Mouse (Mus musculus) gastrocnemius, adult 8-10 months (tissue): Measurements from ENCODE around the gene Rhd. TPM values are rescaled to one million over a fixed set of nuclear protein-coding genes. Genes with fewer than 3 reads are reported as not detected.
"Not testable (repeated sequence)": the region's sequence is repeated elsewhere in the genome, so short reads cannot be mapped to it uniquely, and the experiment has no call there.

Experiments
- DNase-seq, 2 experiments: peaks; one replicate each; pipeline ENCODE4 v3.0.0; 2022; ENCODE audit warnings: low spot score in 2 of 2
- total RNA-seq, 4 experiments: library from RNA; stranded (reverse); gene quantifications; 2 replicates each; pipeline ENCODE4 v1.2.4; 2022

Gene Rhd
- not detected for total RNA-seq

DNA sequence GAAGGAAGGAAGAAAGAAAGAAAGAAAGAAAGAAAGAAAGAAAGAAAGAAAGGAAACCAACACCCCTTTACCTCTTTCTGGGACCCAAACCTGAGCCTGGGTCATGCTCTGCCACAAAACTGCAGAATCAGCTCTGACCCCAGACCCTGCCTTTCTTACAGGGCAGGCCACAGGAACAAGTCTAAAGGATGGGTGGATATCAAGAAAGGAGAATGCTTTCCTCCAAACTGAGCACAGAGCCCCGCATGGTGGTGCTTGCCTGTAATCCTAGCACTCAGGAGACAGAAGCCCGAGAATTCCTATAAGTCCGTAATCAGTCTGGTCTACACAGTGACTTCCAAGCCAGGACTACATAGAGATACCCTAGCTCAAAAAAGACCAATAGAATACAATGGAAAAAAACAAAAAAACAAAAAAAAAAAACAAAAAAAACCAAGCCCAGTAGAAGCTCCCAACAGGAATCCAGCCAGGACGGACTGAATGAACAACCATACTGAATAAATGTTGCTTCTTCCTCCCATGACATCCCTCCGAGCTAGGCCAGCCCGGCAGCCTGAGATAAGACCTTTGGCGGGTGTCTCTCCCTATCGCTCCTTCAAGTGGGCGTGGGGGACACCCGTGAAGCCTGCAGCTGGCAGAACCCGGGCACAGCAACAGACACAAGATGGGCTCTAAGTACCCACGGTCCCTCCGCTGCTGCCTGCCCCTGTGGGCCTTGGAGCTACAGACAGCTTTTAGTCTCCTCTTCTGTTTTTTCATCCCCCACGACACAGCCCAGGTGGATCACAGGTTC lies at the start of gene Rhd:
TSS of gene Rhd (plus strand) at position 600 of the 793 bp plus-strand sequence.
- DNase-seq, result no peak

DNA sequence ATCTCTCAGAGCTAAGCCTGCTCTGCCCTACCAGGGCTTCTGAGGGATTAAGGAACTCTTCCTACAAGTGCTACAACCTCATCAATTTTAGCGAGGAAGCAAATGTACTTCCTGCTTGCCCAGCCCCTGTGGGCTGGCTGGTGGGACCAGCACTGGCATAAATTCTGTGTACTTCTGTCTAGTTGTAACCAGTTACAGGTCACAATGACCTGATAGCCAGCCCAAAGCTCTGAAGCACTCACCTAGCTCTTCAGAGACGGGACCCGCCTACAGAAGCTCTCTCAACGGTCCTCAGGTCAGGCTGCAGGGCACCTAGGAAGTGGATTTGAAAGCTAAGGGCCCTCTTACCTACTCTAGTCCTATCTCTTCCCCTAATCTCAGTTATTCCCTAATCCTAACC lies 46.6 kb upstream of the Rhd start:
- no peak for DNase-seq

DNA sequence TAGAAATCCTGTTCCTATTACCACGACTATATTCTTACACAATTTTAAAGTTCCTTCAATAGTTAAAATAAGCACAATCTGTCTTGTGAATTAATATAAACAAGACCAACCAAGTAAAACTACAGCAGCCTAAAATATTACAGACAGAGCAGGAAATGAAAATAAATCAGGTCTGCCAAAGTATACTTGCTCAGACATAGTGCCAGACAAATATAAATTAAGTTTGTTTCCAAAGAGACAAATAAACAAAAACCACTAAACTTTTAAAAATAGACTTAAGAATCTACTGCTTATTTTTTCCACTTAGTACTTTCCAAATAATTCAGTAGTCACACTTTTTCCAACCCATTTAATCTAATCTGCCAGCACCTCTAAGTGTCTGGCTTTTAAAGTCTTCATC lies 43.3 kb upstream of the Rhd start:
- no peak for DNase-seq

DNA sequence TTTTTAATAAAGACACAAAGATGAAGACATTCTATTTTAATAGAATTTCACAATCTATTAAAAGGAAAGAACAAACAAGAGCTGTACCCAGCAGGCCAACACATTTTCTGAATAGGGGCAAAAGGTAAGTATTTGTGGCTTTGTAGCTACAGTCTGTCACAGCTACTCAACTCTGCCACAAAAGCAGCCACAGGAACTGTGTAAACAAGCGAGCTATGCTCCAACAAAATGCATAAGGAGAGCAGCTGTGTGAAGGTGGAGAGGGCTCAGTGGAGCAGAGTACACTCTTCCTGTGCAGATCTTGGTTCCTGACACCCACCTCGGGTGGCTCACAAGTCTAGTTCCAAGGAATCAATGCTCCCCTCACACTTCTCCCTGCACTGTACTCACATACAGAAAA lies 40.8 kb upstream of the Rhd start:
- DNase-seq, result no peak

DNA sequence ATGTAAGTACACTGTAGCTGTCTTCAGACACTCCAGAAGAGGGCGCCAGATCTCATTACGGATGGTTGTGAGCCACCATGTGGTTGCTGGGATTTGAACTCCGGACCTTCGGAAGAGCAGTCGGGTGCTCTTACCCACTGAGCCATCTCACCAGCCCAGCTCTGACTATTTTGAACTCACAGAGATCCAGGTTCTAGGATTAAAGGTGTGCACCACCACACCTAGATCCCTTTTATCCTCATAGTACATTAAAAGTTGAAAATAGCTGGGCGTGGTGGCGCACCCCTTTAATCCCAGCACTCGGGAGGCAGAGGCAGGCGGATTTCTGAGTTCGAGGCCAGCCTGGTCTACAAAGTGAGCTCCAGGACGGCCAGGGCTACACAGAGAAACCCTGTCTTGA lies 38.5 kb upstream of the Rhd start:
- DNase-seq, result not testable (repeated sequence)

DNA sequence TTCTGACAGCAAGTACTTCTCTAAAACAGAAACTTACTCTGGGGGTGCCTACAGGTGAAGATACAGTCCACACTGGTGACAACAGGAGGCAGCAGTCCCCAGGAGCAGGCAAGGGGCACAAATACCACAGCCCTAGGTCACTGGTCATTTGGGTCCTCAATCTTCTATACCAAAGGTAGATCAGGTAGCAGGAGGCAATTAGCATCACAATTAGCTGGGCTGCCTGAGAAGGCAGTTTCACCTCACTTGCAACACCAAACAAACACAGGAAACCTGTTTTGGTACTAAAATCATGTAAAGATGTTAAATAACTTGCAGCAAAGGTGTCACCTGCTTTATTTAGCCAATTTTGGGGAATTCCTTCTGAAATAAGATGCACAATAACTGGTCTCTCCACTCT lies 38.0 kb upstream of the Rhd start:
- no peak for DNase-seq

DNA sequence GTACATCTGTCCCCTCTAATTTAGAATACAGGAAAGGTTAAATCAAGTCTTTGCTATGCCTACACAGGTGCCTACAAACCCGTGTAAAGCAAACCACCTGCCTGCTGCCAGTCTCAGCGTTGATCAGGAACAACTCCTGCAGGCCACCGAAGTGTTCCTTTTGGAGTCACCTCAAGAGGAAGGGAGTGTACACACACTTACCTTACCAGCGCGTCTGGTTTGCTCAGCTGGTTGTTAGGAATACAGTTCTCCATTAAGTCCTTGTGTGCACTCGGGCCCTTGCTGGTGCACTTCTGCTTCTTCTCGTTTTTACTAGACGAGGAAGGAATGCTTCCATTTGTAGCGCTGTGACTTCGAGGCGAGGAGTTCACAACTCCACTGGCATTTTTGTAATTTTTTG lies 36.5 kb upstream of the Rhd start:
- no peak for DNase-seq

DNA sequence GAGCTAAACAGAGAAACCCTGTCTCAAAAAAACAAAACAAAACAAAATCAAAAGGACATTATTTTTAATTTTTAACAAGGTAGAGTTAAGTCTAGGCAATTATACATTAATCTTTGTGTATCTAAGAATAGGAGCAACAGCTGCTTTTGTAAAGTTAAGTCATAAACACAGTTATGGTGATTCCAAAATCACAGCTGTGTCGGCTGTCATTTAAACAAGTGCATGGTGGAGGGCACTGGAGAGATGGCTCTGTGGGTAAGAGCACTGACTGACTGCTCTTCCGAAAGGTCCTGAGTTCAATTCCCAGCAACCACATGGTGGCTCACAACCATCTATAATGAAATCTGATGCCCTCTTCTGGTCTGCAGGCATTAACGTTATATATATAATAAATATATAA lies 32.4 kb upstream of the Rhd start:
- DNase-seq, result no peak

DNA sequence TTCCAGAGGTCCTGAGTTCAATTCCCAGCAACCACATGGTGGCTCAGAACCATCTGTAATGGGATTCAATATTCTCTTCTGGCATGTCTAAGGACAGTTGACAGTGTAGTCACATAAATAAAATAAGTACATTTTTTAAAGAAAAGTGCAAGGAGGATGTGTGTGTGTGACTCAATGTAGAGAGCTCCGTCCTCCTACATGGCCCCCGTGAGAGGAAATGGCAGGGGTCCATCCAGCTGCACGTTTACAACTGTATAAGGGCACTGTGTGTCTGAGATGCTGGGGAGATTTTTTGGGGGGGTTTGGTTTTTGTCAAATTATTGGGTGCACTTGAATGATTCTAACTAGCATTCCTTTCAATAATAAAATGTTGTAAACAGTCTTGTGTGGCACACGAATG lies 28.9 kb upstream of the Rhd start:
- DNase-seq, result no peak

DNA sequence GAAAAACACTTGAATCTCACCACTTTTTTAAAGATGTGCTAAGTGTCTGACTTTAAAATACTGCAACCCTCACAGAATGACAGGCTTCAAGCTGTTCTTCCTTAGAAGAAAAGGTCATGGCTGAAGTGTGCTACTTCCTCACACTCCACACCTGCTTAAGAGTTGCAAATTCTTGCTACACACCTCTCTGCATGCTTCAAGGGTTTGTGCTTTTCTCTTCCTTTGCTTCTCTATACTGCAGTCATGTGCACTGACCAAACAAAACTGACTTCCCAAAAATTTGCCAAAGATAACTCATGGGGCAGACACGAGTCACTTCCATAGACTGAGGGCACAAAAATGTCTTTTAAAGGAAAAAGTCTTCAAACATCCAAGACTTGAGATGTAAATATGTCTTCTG lies 26.1 kb upstream of the Rhd start:
- DNase-seq, result no peak

DNA sequence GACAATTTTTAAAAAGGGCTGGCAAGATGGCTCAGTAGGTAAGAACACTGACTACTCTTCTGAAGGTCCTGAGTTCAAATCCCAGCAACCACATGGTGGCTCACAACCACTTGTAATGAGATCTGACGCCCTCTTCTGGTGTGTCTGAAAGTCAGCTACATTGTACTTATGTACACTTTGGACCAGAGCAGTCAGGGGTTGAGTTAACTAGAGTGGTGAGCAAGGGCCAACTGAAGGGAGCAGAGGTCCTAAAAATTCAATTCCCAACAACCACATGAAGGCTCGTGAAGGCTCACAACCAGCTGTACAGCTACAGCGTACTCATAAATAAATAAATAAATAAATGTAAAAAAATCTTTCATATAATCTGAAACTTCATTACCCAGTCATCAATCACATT lies 25.6 kb upstream of the Rhd start:
- not testable (repeated sequence) for DNase-seq

DNA sequence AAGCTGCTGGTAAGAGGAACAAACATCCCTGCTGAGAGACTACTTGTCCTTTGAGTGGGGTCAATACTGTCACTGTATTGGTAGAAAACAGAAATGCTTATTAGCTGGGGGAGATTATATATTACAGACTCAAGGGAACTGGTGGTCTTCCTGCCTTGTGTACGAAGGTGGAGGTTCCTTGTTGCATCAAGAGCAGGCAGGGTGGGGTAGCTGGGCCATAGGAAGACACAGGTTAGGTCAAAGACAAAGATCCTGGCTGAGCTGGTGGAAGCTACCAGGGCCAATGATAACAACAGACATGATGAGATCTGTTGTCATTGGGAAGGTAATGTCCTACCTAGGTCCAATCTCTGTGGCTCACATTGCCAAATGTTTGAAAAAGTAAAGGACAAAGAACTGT lies 24.1 kb upstream of the Rhd start:
- DNase-seq, result no peak

DNA sequence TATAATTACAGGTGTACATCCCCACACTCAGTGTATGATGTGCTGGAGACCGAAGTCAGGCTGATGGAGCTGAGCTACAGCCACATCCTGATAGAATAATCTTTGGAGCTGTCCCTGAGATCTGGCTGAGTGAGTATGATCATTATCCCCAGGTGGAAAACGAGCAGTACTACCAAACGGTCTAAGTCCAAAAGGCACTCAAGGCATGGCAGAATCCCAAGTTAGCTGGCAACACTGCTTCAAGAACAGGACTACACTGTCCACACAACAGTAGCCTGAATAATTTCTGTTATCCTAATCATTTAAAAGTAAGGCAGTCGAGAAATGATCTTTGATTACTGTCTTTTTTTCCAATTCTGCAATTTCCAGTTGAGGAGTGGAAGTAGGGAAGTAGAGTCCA lies 20.8 kb upstream of the Rhd start:
- no peak for DNase-seq

DNA sequence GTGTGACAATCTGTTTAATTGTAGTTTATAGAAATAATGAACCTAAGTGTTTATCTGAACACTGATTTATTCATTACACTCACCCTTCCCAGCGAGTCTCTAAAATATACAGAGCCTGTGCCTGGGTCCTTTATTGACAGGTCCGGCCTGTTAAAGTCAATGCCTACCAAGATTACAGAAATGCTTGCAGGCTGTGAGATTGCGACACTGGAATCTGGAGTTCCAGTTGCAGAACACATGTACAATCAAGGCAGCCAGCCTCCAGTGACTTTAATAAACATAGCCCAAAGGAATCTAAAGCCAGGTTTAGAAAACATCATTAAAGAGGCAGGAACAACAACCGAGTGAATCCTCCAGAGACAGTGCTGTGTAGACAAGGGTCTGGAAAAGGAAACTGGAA lies 16.7 kb upstream of the Rhd start:
- DNase-seq, result no peak

DNA sequence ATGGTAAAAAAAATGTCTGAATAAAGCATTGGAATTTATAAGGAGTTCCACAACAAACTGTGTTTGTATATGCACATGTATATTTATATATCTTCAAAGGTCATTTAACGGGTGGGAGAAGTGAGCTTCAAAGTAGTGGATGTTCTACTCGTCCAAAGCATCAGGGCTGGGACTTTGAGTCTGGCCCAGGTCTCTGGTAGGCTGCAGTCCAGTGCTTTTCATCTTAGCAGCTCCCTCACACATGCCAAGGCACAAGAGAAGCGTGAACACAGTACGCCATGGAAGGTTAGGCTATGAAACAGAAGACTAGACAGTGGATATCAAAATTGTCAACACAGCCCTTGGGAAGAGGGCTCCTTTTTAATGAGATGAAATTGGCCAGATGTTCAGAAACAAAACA lies 13.8 kb upstream of the Rhd start:
- no peak for DNase-seq

DNA sequence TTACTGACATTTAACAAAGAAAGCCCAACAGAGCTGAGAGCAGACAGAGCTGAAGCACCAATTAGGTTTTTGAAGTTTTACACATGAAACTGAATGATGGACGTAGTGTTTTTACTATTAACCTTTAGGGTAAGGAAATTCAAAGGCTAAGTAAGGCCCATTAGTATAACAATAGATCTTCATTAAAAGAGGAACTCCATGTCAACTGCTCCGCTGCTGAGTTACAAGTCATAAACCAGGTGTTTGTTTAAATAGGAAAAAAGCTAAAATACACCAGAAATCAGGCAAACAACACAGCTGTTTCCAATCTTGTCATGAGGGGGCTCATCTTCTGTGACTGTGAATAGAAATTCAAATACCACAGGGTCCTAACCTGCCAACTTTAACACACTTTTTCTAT lies 13.1 kb upstream of the Rhd start:
- no peak for DNase-seq

DNA sequence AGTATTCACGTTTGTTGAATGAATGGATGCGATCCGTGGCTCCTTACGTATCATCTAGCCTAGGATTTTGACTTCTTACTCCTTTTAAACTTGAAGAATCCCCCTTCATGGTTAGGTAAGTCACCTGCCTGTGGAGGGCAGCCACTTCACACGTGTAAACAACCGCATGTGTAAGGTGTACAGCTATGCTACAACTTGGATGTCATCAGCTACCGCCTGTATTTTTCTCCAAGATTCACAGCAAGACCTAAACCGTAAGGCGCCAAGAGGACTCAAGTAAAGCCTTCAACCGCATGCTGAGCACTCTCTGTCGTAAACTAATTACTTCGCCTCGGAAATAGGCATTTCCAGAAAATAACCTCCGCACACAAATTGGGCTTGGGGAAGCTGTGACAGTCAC lies 12.5 kb upstream of the Rhd start:
- no peak for DNase-seq

DNA sequence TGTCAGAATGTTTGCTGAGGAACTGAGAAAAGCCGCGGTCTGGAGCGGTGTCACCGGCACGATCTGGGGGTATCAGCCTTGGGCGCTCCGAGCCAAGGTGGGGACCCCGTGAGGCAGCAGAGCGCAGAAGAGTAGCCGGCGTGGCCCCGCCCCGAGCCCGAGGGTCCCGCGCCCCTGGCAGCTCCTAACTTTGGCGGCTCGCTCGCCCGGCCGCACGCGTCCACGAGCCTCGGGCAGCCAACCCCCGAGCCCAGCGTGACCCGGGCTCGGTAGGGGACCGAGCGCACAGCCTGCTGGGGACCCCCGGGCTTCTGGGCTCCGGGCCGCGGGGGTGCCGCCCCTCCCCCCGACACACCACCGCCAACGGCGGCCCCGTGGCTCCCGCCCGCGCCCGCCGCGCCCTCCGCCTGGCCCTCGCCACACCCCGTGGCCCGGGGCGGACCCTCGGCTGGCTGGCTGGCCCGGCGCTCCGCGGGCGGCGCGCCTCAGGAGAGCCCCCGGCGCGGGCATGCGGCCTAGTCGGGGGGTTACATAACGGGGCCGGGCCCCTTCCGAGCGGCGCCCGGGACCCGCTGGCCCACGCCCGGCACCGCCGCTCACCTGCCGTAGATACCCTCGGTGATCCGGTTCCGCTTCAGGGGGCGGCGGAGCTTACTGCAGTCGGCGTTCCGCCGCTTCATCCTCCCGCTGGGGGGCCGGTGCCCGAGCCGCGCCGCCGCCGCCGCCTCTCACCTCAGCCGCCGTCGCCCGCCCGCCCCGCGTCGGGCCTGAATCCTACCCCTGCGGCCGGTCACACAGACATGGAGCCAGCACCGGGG lies 11.7 kb upstream of the Rhd start:
- peak; percentile 12 to 47 for DNase-seq

DNA sequence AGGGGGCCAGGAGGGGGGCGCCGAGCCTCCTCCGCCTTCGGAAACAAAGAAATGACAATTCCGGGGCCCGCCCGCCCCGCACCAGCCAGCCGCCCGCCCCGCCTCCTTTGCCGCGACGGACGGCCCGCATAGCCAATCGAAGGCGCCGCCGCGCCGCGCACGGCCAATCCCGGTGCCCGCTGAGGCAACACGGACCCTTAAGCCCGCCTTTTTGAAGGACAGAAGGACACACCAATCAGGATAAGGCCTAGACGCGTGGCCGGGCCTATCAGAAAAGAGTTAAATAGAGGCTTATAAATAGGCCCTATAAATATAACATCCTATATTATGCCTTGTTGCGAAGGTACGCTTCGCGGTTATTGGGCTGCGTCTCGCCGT lies 11.1 kb upstream of the Rhd start, which contains the start of gene Maco1:
TSS of gene Maco1 (minus strand) at position 87 of the 378 bp plus-strand sequence.
- DNase-seq, result peak; percentile 98 to 99

DNA sequence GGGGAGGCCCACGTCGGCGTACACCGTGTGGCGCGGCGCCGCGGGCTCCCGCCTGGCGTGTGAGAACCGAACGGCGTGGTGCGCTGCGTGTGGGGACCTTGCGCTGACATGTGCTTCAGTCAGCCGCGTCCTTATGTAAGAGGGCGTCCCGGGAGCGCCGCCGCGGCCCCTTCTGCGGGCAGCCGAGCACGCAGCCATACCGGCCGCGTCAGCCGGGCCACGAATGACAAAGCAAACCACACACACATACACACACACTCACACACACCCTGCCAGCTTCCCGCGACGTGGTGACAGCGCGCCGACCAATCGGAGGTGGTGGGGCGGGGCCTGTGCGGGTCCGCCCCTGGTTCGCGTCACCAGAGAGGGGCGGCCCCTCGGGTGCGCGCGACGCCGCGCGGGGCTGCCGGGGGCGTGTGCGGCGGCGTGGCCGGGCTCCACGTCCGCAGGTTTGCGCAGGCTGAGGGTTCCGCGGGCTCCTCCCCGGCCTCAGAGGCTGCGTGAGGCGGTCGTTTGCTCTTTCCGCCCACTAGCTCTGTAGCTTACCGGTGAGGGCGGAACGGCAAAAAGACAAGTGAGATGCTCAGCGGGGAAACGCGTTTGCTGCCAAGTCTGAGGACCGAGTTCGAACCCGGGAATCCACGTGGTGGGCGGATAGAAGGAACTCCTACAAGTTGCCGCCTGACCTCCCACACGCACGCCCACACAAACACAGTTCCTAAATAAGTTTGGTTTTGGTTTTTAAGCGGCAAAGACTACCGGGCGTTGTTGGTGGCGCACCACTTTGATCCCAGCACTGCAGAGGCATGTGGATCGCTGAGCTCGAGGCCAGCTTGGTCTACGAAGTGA lies 10.5 kb upstream of the Rhd start:
- peak; percentile 91 to 93 for DNase-seq

DNA sequence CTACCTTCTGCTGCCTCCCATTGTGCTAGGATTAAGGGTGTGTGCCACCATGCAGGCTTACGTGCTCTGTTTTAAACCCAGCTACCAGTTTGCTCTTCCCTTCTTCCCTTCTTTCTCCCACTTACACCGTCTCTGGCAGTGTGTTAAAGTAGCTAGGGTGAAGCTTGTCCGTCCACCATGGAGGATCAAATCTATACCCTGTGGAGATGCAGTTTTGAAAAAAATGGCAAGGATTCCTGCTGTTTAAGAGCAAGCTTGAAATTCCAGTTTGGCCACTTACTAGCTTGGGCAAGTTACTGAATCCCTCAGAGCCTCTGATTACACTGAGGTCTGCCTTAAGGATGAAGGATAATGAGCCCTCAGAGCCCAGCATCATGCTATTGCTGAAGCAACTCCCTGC lies 9.0 kb upstream of the Rhd start:
- DNase-seq, result no peak

DNA sequence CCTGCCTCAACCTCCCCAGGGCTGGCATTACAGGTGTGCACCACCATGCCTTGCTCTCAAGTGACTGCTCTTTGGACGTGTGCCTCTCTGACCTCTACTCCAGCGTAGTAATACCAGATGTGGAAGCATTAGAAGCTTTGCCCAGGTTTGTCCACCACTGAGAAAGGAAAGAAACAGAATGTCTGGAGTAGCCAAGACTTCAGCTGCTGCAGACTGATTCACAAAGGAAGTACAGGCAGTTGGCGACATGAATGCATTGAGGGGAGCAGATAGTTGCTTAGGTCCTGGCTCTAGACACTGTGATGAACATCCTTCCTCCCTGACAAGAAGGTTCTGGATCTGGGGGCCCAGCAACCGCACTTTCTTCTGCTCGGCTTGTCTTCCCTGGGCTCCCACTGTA lies 8.3 kb upstream of the Rhd start:
- no peak for DNase-seq
